Mouse (Mus musculus) adrenal gland, postnatal 10 days (tissue): ENCODE results near the gene Zfp2. TPM values are rescaled to one million over a fixed set of nuclear protein-coding genes. Genes with fewer than 3 reads are reported as not detected.

Source experiments
- DNase-seq: peaks from one replicate; pipeline ENCODE4 v3.0.0; 2021; ENCODE audit warnings: mixed read lengths
- long read RNA-seq, 2 experiments: library from polyadenylated mRNA; stranded (forward); transcript quantifications; one replicate each; pipeline ENCODE4 v2.0.0; 2021
- total RNA-seq, 2 experiments: library from RNA; stranded (reverse); gene quantifications; 2 replicates each; pipeline ENCODE4 v1.2.3; 2021

Gene Zfp2
- total RNA-seq = 1 to 10 TPM; 4.9 to 7.0 TPM
- long read RNA-seq, experiment 1, partial matches to known transcripts = 1 of 6 reads
- long read RNA-seq, experiment 1, other reads (novel, unspliced or antisense) = 4 of 6 reads
- long read RNA-seq, experiment 2, partial matches to known transcripts = 1 of 5 reads
- long read RNA-seq, experiment 2, other reads (novel, unspliced or antisense) = 4 of 5 reads

DNA sequence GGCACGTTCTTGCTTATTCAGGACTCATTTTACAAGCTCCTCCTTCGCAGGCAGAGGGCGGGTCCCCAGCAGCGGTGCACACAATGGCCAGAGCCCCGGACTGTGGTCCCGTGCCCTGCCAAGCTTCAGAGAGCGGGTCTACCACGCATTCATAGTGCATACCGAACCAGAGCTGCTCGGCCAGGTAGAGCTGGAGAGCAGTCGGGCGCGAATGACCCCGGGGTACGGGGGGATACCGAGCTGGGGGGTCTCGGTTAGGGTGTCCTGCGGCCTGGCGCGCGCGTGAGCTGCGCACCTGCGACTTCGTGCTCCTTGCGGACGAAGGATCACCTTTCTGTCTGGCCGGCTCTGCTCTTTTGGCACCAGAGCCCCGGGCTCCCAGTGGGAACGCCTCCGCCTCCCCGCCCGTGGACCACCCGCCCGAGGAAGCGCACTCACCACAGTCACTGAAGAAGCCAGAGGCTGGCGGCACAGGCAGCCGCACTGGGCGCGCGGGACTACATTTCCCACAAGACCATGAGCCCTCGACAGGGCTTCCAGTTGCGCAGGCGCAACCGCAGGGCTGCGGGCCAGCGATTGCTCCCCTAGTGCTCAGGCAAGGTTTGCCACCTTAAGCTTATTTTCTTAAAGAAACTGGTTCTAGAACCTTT, at the start of gene Zfp2:
TSS of gene Zfp2 (minus strand) at position 495 of the 650 bp plus-strand sequence.
- peak; percentile 93 for DNase-seq

DNA sequence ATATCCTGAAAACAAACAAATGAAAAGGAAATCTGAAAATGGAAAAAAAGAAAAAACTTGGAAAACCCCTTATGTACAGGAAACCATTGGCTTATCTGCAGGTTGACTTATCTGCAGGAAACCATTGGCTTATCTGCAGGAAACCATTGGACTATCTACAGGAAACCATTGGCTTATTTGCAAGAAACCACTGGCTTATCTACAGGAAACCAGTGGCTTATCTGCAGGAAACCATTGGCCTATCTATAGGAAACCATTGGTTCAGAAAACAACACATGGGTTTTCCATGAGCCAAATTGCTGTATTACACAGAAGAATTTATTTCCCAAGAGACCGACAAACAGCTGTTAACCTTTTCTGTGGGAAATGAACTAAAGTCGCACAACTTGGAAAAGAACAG, 48.9 kb upstream of the Zfp2 start:
- DNase-seq = no peak

DNA sequence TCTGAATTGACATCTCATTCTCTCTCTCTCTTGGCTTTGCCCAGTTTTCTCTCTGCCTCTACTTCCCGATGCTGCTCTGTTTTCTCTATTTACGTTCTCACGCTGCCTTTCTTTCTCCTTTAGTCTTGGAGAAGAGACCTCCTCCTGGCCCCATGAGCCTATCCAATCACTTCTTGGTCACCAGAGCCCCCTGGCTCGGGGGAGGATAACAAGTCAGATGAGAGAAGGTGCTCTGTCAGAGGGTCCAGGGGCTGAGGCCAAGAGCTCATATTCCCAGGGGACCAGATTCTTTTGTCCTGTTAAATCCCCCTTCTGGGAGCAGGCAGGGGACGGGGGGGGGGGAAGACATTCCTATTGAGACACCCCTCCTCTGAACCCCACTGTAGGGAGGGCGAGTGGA, 37.7 kb upstream of the Zfp2 start, which contains the start of gene Prop1:
TSS of gene Prop1 (minus strand) at position 101 of the 400 bp plus-strand sequence.
- DNase-seq = no peak

DNA sequence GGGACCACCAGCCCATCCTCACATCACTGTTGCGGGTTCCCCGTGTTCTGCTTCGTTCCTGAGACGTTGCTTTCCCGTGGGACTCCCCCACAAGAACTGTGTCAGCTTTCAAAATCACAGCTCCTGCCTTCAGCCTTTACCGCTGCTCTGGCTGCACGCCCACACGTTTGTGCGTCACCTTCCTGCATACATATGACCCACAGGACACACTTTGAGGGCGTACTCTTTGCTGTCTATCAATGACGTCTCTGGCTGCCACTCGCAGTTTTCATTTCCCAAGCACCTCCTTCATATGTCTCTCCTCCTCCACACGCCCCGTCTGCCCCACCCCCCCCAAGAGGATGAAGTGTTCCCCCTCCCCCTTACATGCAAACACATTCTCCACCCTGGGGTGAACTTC, 36.3 kb upstream of the Zfp2 start:
- DNase-seq = peak; percentile 47

DNA sequence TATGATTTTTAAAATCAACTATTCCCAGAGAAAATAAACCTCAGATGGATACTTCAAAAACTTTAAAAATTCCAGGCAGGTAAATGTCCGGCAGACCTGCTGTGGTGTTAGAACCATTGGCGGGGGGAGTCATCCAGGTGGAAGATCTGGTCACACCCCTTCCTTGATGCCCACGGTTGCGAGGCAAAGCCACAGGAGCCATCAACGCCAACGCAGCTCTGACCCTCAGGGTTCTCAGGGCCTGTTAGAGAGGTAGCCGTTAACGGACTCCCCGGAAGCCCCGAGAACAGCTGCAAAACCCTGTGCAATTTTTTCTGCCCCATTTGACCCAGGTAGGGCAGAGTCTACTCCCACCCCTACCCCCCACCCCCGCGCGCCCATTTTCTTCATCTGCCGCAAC, 27.5 kb upstream of the Zfp2 start, which contains the start of gene 4933414I15Rik:
TSS of gene 4933414I15Rik (minus strand) at position 260 of the 400 bp plus-strand sequence.
- no peak for DNase-seq

DNA sequence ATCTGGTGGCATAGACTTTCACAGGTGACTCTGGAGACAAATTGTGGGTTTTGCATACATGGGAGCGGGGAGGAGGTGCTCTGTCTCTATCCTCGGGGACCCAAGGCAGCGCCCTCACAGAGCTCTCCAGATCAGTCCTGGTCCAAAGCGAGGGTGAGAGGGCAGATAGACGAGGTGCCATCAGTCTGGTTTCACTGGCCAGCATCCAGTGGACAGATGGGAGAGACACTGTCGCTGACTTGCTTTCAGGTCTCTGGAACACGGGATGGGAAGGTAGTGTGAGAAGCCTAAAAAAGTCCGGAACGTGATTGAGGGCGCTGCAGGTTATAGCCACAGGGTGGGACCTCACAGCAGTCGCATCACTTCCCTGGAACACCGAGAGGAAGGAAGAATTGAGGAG, 26.4 kb upstream of the Zfp2 start:
- no peak for DNase-seq

DNA sequence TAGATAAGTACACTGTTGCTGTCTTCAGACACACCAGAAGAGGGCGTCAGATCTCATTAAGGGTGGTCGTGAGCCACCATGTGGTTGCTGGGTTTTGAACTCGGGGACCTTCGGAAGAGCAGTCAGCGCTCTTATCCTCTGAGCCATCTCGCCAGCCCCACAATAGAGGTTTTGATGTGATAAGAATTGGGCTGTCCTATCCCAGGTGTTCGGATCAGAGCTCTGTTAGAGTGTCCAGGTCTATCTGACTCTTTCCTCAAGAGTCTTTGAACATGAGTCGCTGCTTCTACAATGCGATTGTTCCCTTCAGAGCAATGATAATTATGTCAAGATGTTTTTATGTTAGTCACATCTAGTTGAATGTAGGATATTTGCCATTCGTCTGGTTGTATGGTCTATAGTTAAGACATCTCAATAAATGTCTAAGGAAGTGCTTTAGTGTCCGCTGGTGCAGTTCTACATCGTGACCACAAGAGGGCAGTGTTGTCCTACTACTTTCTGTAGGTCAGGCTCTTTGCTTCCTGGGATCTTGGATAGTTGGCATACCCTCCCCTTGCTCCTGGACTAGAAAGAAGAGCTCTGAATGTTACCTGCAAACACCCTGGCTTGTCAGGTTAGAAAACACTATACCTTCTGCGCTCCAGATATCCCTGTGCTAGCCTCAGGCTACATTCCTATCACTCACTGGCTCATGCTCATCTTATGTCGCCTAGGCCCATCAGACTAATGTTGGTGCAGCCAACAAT, 23.8 kb upstream of the Zfp2 start:
- DNase-seq = peak; percentile 43

DNA sequence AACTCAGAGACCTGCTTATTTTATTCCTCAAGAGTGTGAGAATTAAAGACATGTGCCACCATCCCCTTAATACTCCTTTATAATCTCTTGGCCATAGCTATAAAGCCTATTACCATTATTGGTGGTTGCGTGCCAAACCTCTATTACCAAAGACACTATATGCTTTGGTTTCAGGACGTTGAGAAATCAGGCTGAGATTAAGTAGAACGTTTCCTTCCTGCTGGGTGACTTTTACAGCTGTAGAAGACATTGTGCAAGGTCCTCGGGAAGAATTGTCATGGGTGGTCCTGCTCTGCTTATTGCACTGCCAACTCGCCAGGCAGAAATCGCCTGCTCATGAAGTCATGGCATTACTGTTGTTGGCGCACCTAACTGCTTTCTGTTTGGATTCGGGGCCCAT, 22.5 kb upstream of the Zfp2 start:
- no peak for DNase-seq

DNA sequence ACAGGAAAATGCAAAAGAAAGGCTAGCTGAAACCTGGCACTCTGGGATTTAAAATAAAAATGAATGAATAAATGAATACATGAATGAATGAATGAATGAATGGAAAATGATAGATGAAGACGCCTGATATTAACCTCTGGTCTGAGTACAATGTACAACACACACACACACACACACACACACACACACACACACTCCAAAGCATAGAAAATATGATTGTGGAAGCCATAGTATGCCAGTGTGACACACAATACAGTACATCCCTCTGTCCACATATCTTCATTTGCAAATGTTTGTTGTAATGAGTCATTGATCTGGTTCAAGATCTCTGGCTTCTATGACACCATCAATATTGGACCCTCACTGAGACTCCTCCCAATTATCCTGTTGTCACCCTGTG, 16.1 kb upstream of the Zfp2 start:
- no peak for DNase-seq

DNA sequence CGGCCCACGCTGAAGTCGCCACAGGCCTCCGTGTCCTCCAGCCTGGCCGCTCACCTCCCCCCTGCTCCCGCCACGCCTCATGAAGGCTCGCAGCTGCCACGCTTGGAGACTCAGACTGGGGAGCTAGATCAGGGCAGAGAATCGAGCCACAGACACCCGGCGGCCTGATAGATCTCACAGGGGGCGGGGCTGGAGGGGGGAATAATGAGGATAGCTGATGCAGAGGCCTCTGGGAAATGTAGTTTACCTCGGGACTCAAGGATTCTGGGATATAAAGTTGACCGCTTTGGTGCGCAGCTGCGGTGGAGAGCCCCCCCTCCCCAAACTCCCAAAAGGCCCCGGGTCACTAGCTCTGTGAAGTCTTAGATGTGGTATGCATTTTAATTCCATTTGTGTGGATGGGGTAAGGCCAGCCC, 15.5 kb upstream of the Zfp2 start, which contains the start of gene Zfp354b:
TSS of gene Zfp354b (minus strand) at position 183 of the 416 bp plus-strand sequence.
- DNase-seq = peak; percentile 87

DNA sequence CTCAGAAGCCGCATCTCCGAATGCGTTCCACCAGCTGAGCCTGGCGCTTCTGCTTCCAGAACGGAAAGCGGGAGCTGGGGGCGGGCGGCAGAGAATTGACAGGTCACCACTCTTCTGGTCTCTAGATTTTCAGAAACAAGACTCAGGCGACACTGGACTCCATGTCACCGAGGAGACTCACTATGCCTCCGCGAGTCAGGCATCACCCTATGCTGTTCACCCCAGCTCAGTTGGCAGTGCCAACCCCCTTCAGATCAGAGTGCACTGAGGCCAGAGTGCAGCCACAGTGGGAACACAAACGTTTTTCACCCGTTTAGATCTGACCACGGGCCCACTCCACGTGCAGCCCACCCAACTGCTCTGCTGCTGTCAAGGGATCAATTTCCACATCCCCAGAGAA, 15.1 kb upstream of the Zfp2 start:
- no peak for DNase-seq

DNA sequence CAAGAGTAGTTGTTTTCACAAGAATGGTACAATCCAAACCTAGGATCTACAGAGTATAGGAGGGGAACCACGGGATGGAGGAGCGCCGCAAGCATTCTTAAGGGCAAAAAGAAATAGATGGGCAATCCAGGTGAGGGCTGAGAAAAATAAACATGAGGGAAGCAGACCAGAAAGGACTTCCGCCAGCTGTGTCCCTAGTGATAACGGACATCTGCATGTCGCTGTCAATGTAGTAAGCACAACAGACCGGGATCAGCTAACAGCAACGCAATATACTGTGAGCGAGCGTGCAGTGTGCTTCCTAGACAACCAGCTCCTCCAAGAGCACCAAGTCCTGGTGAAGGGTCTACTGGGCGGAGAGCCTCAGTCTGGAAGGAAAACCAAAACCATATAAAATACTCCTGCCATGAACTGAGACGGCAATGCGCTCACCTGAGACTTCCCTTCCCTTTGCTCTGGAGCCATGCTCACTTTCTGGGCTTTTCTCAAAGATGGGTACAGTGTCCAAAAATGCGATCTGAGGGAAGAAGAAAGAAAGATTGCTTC, 14.6 kb upstream of the Zfp2 start:
- DNase-seq = no peak

DNA sequence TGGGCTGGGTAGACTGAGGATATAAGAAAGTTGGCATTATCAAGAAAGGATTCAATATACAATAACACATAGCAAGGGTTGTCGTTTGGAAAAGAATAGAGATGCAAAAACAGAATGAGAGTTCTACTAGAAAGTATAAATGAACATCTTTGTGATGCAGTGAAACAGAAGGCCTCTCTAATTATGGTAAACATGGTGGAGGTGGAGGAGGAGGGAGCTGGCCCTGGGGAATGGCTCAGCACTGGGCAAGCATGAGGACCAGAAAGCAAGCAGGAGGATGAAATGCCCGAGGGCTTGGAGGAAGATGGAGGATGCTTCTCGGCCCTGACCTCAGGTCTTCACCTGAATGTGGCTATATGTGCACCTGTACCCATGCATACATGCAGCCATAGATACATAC, 1.5 kb downstream of the Zfp2 start:
- no peak for DNase-seq

DNA sequence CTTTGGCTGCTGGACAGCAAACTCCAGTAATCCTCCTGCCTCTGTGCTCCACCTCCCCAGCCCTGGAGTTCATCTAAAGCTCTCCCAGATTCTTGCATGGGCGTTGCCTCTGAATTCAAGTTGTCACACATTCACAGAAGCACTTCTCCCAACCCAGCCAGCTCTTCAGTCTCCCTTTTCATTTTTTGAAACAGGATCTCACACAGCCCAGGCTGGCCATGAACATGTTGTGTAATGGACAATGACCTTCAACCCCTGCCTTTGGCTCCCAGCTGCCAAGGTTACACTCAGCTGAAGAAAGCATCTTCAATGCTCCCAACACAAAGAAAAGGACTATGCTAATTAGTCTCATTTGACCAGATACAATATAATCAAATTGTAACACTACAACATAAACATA, 2.7 kb downstream of the Zfp2 start:
- DNase-seq = peak; percentile 12

DNA sequence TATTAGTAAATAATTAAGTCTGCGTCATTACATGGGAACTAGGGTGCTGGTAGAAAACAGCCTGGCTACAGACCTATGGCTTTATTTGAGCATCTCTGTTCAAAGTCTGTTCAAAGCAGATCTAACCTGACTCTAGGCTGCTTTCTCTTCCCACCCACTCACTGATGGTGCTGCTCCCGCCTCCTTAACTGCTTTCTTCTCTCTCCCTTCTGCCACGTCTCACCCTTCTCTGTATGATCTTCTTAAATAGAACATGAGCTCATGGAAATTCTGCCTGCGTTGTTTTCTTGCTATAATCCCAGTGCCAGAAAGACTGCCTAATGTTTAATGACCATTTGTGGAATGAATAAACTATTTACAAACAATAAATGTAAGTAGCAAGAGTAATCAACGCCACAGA, 7.8 kb downstream of the Zfp2 start:
- DNase-seq = no peak

DNA sequence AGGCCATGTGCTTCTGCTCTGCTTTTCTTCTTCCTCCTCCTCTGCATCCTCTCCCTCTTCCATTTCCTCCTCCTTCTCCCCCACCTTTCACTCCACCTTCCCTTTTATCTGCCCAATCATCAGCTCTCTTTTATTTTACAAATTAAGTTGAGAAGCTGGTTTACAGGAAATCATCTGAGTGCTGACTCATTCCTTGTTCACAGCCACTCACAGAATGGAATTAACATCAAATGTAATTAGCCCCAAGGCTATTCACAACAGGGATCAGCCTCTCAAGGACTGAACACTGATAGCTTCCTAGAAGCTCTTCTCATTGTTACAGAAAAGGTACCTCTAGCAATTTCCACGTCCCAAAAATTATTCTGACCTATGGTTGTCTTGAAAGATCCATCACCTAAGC, 18.6 kb downstream of the Zfp2 start:
- DNase-seq = no peak

DNA sequence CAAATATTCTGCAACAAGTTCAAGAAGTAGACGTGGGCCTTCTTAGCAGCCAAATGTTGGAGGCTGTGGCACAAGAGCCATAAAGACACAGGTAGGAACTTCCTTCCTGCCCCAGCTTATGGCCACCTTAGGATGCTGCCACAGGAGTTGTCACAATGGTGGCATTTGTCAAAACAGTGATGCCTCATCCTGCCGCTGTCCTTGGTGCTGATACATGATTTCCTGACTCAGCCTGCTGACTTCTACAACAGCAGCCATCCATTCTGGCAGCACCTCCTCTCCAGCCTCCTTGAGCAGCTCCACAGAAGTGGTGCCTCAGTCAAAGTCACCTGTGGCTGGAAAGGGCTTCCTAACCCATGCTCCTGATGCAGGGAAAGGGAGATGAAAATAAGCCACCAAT, 23.5 kb downstream of the Zfp2 start:
- peak; percentile 8 for DNase-seq

DNA sequence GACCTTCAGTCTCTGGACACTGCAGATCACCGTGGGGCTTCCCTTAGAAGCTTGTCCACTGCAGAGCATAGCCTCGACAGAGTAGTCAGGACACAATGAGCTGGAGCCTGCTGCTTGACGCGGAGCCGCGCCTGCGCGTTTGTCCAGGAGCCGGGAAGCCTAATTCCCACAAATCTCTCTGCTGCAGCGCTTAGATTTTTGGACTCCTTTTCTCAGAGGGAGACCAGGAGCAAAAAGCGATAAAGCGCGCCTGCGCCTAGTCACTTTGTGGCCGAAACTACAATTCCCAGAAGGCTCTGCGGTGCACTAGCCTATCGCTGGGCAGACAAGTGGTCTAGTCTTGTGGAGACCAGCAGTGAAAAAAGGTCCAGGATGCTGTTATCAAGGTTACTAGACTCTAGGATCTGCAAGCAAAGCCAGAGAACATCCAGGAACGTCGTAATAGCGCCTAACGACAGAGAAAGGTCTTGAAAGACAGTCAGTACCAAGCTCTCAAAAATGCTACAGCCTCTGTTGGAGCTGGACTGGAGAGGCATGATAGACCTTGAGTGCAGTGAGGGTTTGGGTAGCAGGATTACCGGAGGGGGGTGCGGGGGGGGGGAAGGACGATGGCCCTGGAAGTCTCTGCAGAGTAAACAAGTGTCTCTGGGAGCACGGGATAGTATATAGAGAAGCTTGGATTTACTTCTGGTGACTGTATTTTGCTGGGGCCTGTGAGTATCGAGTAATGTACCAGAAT, 28.4 kb downstream of the Zfp2 start, which contains the start of gene Zfp454:
TSS of gene Zfp454 (minus strand) at position 262 of the 739 bp plus-strand sequence.
- DNase-seq = peak; percentile 92

DNA sequence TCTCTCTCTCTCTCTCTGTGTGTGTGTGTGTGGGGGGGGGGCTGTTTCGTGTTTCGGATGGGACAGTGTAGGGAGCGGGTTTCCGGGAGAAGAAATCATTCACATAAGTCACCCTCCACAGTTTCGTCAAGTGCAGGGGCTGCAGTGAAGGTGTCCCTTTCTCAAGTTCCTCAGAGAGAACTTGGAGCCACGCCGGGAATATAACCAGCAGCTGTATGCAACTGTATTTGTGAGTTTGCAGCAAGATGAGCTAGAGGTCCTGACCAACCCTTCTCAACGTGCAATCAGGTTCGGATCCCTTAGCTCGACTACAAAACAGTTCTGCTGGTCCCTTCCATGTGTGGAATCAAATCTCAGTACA, 29.1 kb downstream of the Zfp2 start:
- peak; percentile 29 for DNase-seq

DNA sequence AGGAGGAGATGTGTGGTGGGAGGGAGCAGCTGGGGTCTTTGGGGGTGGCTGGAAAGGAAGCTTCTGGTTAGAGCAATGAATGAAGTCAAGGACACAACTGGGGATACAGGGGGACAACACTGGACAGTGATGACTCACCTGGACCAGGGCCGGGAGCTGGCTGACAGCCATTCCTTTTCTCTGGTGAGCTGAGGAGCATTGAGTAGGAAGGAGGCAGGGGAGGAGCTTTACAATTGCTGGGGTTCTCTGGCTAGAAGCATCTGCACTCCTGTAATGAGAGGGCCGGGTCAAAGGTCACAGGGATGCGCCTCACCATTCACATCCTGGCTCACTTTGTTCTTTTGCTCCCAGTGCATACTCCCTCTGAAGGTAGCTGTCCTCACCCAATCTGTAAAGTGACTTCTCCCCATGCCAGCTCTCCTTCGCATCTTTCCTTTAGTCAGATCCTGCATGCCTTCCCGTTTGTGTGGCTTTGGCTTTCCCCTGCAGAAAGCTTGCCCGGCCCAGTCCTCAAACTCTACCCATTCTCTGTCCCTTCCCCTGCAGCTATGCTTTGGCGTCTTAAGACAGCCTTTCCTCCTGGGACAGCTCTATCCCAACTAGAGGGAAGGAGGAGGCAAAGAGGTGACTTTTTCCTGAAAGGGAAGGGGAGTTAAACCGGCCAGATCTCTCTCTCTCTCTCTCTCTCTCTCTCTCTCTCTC, 29.6 kb downstream of the Zfp2 start:
- peak; percentile 77 for DNase-seq

DNA sequence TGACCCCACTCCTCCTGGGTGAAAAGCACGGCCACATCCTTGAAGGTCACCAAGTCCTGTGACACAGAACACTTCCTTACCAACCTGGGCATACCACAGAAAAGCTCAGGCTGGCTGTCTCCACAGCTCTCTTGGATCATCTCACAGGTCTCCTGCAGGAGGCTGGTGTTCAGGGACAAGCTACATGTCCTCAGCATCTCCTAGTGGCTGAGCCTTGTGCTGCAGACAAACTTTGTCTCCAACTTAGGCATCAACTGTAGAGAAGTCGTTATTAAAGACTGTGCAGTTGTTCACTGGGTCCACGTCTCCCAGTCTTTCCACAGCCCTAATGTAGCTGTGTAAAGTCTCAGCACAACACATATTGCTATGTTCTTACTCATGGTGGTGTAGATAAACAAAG, 32.2 kb downstream of the Zfp2 start:
- DNase-seq = no peak

DNA sequence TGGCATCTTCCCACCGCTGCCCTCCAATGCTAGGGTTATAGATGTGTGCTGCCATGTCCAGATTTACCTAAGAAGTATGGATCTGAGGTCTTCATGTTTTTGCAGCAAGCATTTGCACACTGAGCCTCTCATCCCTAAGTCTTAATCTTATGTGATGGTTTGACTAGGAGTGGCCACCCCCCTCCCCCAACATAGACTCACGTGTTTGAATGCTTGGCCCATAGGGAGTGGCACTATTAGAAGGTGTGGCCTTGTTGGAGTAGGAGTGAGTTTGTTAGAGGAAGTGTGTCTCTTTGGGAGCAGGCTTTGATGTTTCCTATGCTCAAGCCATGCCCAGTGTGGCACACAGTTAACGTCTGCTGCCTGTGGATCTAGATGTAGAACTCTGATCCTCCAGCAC, 37.3 kb downstream of the Zfp2 start:
- DNase-seq = no peak
